Mouse (Mus musculus) myocyte (in vitro differentiated cells): ENCODE results near the gene Klhl23. TPM values are rescaled to one million over a fixed set of nuclear protein-coding genes. Genes with fewer than 3 reads are reported as not detected.

Source experiments
- H3K27me3 ChIP-seq: one replicate; pipeline ENCODE4 v1.6.1; 2011; ENCODE audit not compliant: control insufficient read depth, insufficient read depth, insufficient read length
- H3K36me3 ChIP-seq: one replicate; pipeline ENCODE4 v1.6.1; 2011; ENCODE audit not compliant: control insufficient read depth, insufficient read depth
- H3K4me2 ChIP-seq: one replicate; pipeline ENCODE4 v1.6.1; 2011; ENCODE audit warnings: low read depth, control low read depth
- H3K4me3 ChIP-seq: one replicate; pipeline ENCODE4 v1.5.1; 2011; ENCODE audit warnings: mild to moderate bottlenecking, control low read depth, moderate library complexity
- H3K79me2 ChIP-seq: one replicate; pipeline ENCODE4 v1.6.1; 2011; ENCODE audit not compliant: control insufficient read depth, insufficient read depth
- H3ac ChIP-seq: one replicate; pipeline ENCODE4 v1.6.1; 2011; ENCODE audit not compliant: control insufficient read depth, insufficient read length
- CEBPB ChIP-seq: IDR thresholded peaks from 2 replicates; pipeline ENCODE4 v1.6.1; 2011; ENCODE audit warnings: mild to moderate bottlenecking, moderate library complexity; ENCODE audit not compliant: poor library complexity, insufficient read depth, severe bottlenecking
- E2F4 ChIP-seq: IDR thresholded peaks from one replicate; pipeline ENCODE4 v1.6.1; 2011; ENCODE audit warnings: mild to moderate bottlenecking, control low read depth, moderate library complexity; ENCODE audit not compliant: insufficient read depth
- MYOD1 ChIP-seq, 3 experiments: IDR thresholded peaks; one replicate each; pipeline ENCODE4 v1.6.1; 2011; ENCODE audit warnings: control low read depth in 2 of 3, low read depth in 2 of 3, mild to moderate bottlenecking in 2 of 3, moderate library complexity in 1 of 3; ENCODE audit not compliant: insufficient read length in 2 of 3, control insufficient read depth in 1 of 3
- MYOG ChIP-seq, 3 experiments: IDR thresholded peaks; one replicate each; pipeline ENCODE4 v1.6.1; 2011; ENCODE audit warnings: control low read depth in 2 of 3, low read depth in 2 of 3, mild to moderate bottlenecking in 2 of 3; ENCODE audit not compliant: insufficient read length in 2 of 3, control insufficient read depth in 1 of 3, insufficient read depth in 1 of 3
- POLR2A ChIP-seq: IDR thresholded peaks from one replicate; pipeline ENCODE4 v1.6.1; 2011; ENCODE audit warnings: low read depth, mild to moderate bottlenecking, control low read depth, moderate library complexity; ENCODE audit not compliant: insufficient read length
- POLR2AphosphoS2 ChIP-seq: IDR thresholded peaks from one replicate; pipeline ENCODE4 v1.6.1; 2011; ENCODE audit warnings: low read depth, control low read depth; ENCODE audit not compliant: insufficient read length
- REST ChIP-seq: IDR thresholded peaks from one replicate; pipeline ENCODE4 v1.6.1; 2011; ENCODE audit warnings: mild to moderate bottlenecking, control low read depth, moderate library complexity; ENCODE audit not compliant: insufficient read depth, insufficient read length
- USF1 ChIP-seq: IDR thresholded peaks from one replicate; pipeline ENCODE4 v1.6.1; 2011; ENCODE audit warnings: low read depth, mild to moderate bottlenecking, control low read depth, moderate library complexity
- polyA plus RNA-seq: library from polyadenylated mRNA; unstranded; fragments of >200 nt; fragmentation: generic; extraction: Trizol; gene quantifications from one replicate; pipeline ENCODE4 v1.2.1, GENCODE M21; 2012; ENCODE audit warnings: missing spikeins

The Klhl23 gene
- polyA plus RNA-seq, 1 experiment: 0.24 TPM

DNA sequence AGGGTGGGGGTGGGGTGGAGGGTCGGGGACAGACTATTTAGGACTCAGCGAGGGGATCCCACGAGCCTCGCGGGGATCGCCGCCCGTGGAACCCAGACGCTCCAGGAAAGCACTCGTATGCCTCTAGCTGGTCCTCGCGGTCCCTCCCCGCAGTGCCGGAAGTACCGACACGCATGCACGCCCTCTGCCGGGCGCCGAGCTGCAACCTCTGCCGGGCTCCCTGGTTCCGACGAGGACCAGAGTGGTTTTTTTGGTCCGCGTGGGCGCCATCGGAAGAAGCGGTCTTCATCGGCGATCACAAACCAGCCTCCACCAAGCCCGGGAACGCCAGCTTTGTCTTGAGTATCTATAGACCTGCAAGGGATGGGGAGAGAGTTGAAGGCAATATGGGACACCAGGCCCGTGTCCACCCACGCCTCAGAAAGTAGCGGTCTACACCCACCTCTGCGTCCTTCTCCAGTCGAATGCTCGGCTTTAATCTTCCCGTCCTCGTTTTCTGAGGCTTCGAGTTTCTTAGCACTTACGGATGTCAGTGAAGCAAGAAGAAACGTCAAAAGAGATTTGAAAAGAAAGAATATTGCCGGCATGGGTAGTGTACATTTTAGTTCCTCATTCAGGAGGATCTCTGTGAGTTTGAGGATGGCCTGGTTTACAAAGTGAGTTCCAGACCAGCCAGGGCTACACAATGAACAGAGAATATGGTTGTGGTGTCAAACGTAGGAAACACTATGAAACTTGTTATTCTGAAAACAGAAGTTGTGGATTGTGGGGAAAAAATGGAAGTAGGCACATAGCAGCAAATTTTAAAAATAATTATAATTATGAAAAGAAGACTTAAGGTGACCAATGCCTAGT is 63.9 kb downstream of the Klhl23 start, which contains the start of gene Mettl5:
Mettl5 (minus strand) TSS at position 165 of the 855 bp plus-strand sequence.
- H3ac ChIP-seq: peak within 1 kb of the TSS; percentile 5
- no peaks in the 10 kb centered on the region for H3K27me3 ChIP-seq
- H3K36me3 ChIP-seq: no peaks in the 10 kb centered on the region
- H3K4me2 ChIP-seq: peak within 1 kb of the TSS; percentile 93
- no peak for TF ChIP-seq CEBPB
- TF ChIP-seq MYOG (IDR thresholded peaks at IDR 0.05; ENCODE audit: control insufficient read depth in 1 of 3, insufficient read depth in 1 of 3, insufficient read length in 2 of 3, low read depth in 2 of 3): peak in 1 of 3 experiments; percentile 28
- TF ChIP-seq USF1: no peak
- TF ChIP-seq REST: peak; percentile 17
- TF ChIP-seq MYOD1 (IDR thresholded peaks at IDR 0.05; ENCODE audit: control insufficient read depth in 1 of 3, insufficient read length in 2 of 3, low read depth in 2 of 3): no peak
- TF ChIP-seq POLR2A: peak; percentile 91
- TF ChIP-seq E2F4: no peak
- peak; percentile 94 for TF ChIP-seq POLR2AphosphoS2
- peak within 1 kb of the TSS; percentile 91 for H3K4me3 ChIP-seq
- no peaks in the 10 kb centered on the region for H3K79me2 ChIP-seq

Other genes with a start within 250 kb of the Klhl23 start
- 0.07 TPM for gene Lrp2, start 235.9 kb upstream of the Klhl23 start, polyA plus RNA-seq
- gene Bbs5, start 174.8 kb upstream of the Klhl23 start, polyA plus RNA-seq: 7.6 TPM
- gene Klhl41, start 151.8 kb upstream of the Klhl23 start, polyA plus RNA-seq: 184 TPM
- gene Fastkd1, start 108.4 kb upstream of the Klhl23 start, polyA plus RNA-seq: 7.5 TPM
- gene Ppig, start 99.4 kb upstream of the Klhl23 start, polyA plus RNA-seq: 7.6 TPM
- 0.58 TPM for gene Ccdc173, start 32.4 kb upstream of the Klhl23 start, polyA plus RNA-seq
- gene Phospho2, start 32.3 kb upstream of the Klhl23 start, polyA plus RNA-seq: 11.5 TPM
- gene Ssb, start 39.6 kb downstream of the Klhl23 start, polyA plus RNA-seq: 36.4 TPM
- 14.3 TPM for gene Mettl5, start 63.7 kb downstream of the Klhl23 start, polyA plus RNA-seq
- gene Ubr3, start 75.3 kb downstream of the Klhl23 start, polyA plus RNA-seq: 12.4 TPM
- gene Myo3b, start 217.2 kb downstream of the Klhl23 start, polyA plus RNA-seq: 0.04 TPM